Mouse (Mus musculus): ENCODE results near the gene Pcp4. TPM values are rescaled to one million over a fixed set of nuclear protein-coding genes. Genes with fewer than 3 reads are reported as not detected.

The Pcp4 gene
- polyA plus RNA-seq, 1 experiment, result 0.33 TPM

DNA sequence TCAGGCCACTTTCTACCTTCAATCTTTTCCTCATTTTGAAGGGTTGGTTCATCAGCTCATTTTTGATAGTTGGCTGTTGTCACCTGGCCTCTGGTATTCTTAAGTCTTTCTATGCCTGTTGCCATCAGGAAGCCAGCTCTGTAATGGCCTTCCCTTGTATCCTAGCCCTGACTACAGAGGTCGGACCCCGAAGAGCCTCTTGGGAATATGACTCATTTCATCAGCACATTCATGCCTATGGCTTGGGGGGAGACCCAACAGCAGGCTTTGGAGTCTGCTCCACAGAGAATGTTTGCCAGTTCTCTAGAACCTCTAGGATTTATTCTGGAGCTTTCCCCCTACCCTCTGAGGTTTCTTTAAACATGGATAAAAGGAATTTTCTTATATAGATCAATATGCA, 8.1 kb upstream of the Pcp4 start:
- DNase-seq (ENCODE audit: low read depth in 1 of 2, low spot score in 2 of 2), result no peak
- TF ChIP-seq POLR2A (IDR thresholded peaks at IDR 0.05; ENCODE audit: low read depth, low read length) (no peak), CTCF (IDR thresholded peaks at IDR 0.05; ENCODE audit: extremely low read depth, insufficient read depth, insufficient read length, insufficient replicate concordance) (no peak)
- H3K27ac ChIP-seq (ENCODE audit: insufficient read depth, low read length), result no peak overlapping the region
- no peaks in the 10 kb centered on the region for H3K4me1 ChIP-seq (ENCODE audit: control insufficient read depth, insufficient read depth, insufficient read length)
- H3K36me3 ChIP-seq (ENCODE audit: control insufficient read depth, insufficient read depth, low read length), result no peaks in the 10 kb centered on the region
- H3K27me3 ChIP-seq (ENCODE audit: control insufficient read depth, insufficient read depth, low read length), result no peaks in the 10 kb centered on the region
- 73% methylated on average over 2 of the region's 2 CpGs for WGBS
- H3K4me3 ChIP-seq (ENCODE audit: extremely low read depth, insufficient read depth, insufficient read length), result no peak overlapping the region

DNA sequence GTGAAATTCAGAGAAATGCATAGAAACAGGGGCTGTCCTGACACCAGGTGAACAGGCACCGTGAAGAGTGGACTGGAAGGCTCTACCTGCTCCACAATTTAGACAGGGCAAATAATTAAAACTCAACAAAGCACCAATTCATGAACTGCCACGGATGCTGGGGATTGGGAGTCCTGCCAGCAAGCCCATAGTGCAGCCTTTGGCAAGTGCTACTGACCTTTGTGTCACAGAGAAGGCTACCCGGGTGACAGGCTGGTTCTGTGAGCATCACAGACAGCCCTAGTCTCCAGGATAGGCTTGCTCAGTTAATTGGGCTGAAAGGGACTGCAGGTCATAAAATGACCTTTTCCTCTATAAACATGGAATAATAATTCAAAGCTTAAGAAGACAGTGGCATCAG, 6.6 kb upstream of the Pcp4 start:
- Histone ChIP-seq H3K27me3 (ENCODE audit: control insufficient read depth, insufficient read depth, low read length) (no peaks in the 10 kb centered on the region), H3K36me3 (ENCODE audit: control insufficient read depth, insufficient read depth, low read length) (no peaks in the 10 kb centered on the region), H3K27ac (ENCODE audit: insufficient read depth, low read length) (no peak overlapping the region), H3K4me1 (ENCODE audit: control insufficient read depth, insufficient read depth, insufficient read length) (no peaks in the 10 kb centered on the region), H3K4me3 (ENCODE audit: extremely low read depth, insufficient read depth, insufficient read length) (no peak overlapping the region)
- TF ChIP-seq CTCF (IDR thresholded peaks at IDR 0.05; ENCODE audit: extremely low read depth, insufficient read depth, insufficient read length, insufficient replicate concordance) (no peak), POLR2A (IDR thresholded peaks at IDR 0.05; ENCODE audit: low read depth, low read length) (no peak)
- no peak for DNase-seq (ENCODE audit: low read depth in 1 of 2, low spot score in 2 of 2)
- 64% methylated on average over 3 of the region's 3 CpGs for WGBS

DNA sequence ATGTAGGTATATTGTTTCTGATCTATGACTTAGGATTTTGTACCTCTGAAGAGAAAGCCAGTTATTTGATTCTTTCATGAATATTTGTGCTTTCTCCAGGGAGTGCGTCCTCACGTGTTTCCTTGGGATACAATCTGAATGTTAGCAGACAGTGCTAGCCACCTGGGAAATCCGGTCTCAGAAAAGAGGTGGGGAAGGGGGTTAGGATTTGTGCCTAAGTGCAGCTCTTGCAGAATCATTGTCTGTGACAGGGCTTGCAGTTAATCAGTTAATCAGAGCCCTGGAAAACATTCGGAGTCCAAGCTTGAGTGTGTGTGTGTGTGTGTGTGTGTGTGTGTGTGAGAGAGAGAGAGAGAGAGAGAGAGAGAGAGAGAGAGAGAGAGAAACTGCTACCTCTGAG, 605 bp downstream of the Pcp4 start:
- no peaks in the 10 kb centered on the region for H3K27me3 ChIP-seq (ENCODE audit: control insufficient read depth, insufficient read depth, low read length)
- H3K4me3 ChIP-seq (ENCODE audit: extremely low read depth, insufficient read depth, insufficient read length), result no peak overlapping the region
- no peak overlapping the region for H3K27ac ChIP-seq (ENCODE audit: insufficient read depth, low read length)
- TF ChIP-seq POLR2A (IDR thresholded peaks at IDR 0.05; ENCODE audit: low read depth, low read length) (no peak), CTCF (IDR thresholded peaks at IDR 0.05; ENCODE audit: extremely low read depth, insufficient read depth, insufficient read length, insufficient replicate concordance) (no peak)
- no peak for DNase-seq (ENCODE audit: low read depth in 1 of 2, low spot score in 2 of 2)
- H3K36me3 ChIP-seq (ENCODE audit: control insufficient read depth, insufficient read depth, low read length), result no peaks in the 10 kb centered on the region
- 76% methylated on average over 4 of the region's 4 CpGs for WGBS
- no peaks in the 10 kb centered on the region; the same call in 1 of the 2 replicates for H3K4me1 ChIP-seq (ENCODE audit: control insufficient read depth, insufficient read depth, insufficient read length)

DNA sequence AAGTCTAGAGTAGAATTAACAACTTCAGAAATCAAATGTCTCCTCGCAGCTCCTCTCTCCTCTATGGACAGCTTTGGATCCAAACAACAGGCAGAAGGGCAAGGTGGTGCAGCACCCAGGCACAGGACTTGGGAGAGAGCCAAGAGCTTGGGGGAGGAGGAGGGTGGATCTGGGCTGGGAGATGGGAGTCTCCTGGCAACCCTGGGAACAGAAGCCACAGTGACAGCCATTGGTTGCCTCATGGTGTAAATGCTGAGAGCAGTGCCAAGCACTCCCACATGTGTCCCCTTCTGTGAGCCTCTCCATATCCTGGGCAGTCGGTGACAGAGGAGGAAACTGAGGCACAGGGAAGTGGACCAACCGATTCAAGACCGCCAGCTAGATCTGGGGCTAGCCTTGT, 1.3 kb downstream of the Pcp4 start:
- Histone ChIP-seq H3K27ac (ENCODE audit: insufficient read depth, low read length) (no peak overlapping the region), H3K4me1 (ENCODE audit: control insufficient read depth, insufficient read depth, insufficient read length) (no peaks in the 10 kb centered on the region; the same call in 1 of the 2 replicates), H3K36me3 (ENCODE audit: control insufficient read depth, insufficient read depth, low read length) (no peaks in the 10 kb centered on the region), H3K27me3 (ENCODE audit: control insufficient read depth, insufficient read depth, low read length) (no peaks in the 10 kb centered on the region), H3K4me3 (ENCODE audit: extremely low read depth, insufficient read depth, insufficient read length) (no peak overlapping the region)
- 78% methylated on average over 4 of the region's 4 CpGs for WGBS
- no peak for TF ChIP-seq POLR2A (IDR thresholded peaks at IDR 0.05; ENCODE audit: low read depth, low read length)
- no peak for TF ChIP-seq CTCF (IDR thresholded peaks at IDR 0.05; ENCODE audit: extremely low read depth, insufficient read depth, insufficient read length, insufficient replicate concordance)
- no peak for DNase-seq (ENCODE audit: low read depth in 1 of 2, low spot score in 2 of 2)

DNA sequence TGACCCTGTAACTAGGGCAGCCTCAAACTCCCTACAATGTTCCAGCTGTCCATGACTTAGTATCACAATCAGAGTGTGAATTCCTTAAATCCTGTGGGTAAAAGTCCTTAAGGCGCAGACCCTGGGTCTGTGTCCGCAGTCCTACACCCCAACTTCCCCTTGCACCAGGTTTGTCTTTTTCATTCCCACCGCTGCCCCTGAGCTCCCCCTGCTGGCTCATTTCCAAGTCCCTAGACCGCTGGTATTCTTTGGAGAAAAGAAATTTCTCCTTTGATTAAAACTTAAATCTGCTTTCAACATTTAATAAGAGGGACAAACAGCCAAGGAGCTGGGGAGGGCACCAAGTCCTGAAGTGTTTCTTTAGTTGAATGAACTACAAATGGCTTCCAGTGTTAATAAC, 2.2 kb downstream of the Pcp4 start:
- Histone ChIP-seq H3K4me3 (ENCODE audit: extremely low read depth, insufficient read depth, insufficient read length) (no peak overlapping the region), H3K36me3 (ENCODE audit: control insufficient read depth, insufficient read depth, low read length) (no peaks in the 10 kb centered on the region), H3K27ac (ENCODE audit: insufficient read depth, low read length) (no peak overlapping the region), H3K4me1 (ENCODE audit: control insufficient read depth, insufficient read depth, insufficient read length) (no peaks in the 10 kb centered on the region; the same call in 1 of the 2 replicates), H3K27me3 (ENCODE audit: control insufficient read depth, insufficient read depth, low read length) (no peaks in the 10 kb centered on the region)
- 13% methylated on average over 4 of the region's 4 CpGs for WGBS
- TF ChIP-seq CTCF (IDR thresholded peaks at IDR 0.05; ENCODE audit: extremely low read depth, insufficient read depth, insufficient read length, insufficient replicate concordance) (peak; percentile 35; the same call in 1 of the 2 replicates), POLR2A (IDR thresholded peaks at IDR 0.05; ENCODE audit: low read depth, low read length) (no peak)
- DNase-seq (ENCODE audit: low read depth in 1 of 2, low spot score in 2 of 2), result peak; percentile 14 to 69

DNA sequence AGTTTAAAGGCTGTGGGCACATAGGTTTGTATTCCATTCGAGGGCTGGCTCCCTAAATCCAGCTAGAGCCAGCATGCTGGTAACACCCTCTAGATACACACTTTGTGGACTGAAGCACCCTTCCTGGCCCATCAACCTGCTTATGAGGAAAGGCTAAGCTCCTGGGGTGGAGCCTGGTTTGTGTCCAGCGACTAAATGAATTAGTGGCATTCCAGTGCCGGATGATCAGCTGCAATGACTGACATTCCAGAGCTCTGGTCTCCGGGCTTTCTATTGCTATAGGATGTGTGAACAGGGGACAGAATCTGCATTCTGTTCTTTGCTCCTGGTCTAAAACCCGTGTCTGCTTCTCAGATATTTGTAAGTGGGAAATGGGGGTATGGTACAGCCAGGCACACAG, 5.0 kb downstream of the Pcp4 start:
- Histone ChIP-seq H3K27me3 (ENCODE audit: control insufficient read depth, insufficient read depth, low read length) (no peaks in the 10 kb centered on the region), H3K4me1 (ENCODE audit: control insufficient read depth, insufficient read depth, insufficient read length) (no peaks in the 10 kb centered on the region; the same call in 1 of the 2 replicates), H3K4me3 (ENCODE audit: extremely low read depth, insufficient read depth, insufficient read length) (no peak overlapping the region), H3K27ac (ENCODE audit: insufficient read depth, low read length) (no peak overlapping the region), H3K36me3 (ENCODE audit: control insufficient read depth, insufficient read depth, low read length) (no peaks in the 10 kb centered on the region)
- 65% methylated on average over 5 of the region's 5 CpGs for WGBS
- no peak for DNase-seq (ENCODE audit: low read depth in 1 of 2, low spot score in 2 of 2)
- TF ChIP-seq CTCF (IDR thresholded peaks at IDR 0.05; ENCODE audit: extremely low read depth, insufficient read depth, insufficient read length, insufficient replicate concordance), result no peak
- TF ChIP-seq POLR2A (IDR thresholded peaks at IDR 0.05; ENCODE audit: low read depth, low read length), result no peak

DNA sequence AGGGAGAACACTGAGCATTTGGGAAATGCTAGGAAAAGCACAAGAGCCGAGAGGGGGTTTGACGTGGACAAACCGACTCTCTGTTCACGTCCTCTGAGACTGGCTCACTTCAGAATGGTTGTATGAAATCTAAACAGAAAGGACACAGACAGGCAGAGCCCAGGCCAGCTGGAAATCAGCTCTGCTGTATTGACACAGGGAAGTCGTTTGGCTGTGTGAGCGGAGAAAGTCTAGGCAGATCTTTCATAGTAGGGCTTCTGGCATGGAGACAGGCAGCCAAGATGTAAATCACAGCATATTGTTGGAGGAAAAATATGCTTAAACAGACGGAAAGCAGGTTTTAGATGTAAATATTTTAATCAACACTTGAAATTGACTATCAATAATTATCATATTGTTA, 5.4 kb downstream of the Pcp4 start:
- WGBS, result 80% methylated on average over 7 of the region's 7 CpGs
- Histone ChIP-seq H3K4me1 (ENCODE audit: control insufficient read depth, insufficient read depth, insufficient read length) (no peaks in the 10 kb centered on the region), H3K27me3 (ENCODE audit: control insufficient read depth, insufficient read depth, low read length) (no peaks in the 10 kb centered on the region), H3K36me3 (ENCODE audit: control insufficient read depth, insufficient read depth, low read length) (no peaks in the 10 kb centered on the region), H3K27ac (ENCODE audit: insufficient read depth, low read length) (no peak overlapping the region), H3K4me3 (ENCODE audit: extremely low read depth, insufficient read depth, insufficient read length) (no peak overlapping the region)
- DNase-seq (ENCODE audit: low read depth in 1 of 2, low spot score in 2 of 2), result no peak
- TF ChIP-seq CTCF (IDR thresholded peaks at IDR 0.05; ENCODE audit: extremely low read depth, insufficient read depth, insufficient read length, insufficient replicate concordance), result no peak
- TF ChIP-seq POLR2A (IDR thresholded peaks at IDR 0.05; ENCODE audit: low read depth, low read length), result no peak

All from spleen, adult 2 months (tissue).